ENCODE assay signal across 13 mouse cellular contexts in the genomic region with DNA sequence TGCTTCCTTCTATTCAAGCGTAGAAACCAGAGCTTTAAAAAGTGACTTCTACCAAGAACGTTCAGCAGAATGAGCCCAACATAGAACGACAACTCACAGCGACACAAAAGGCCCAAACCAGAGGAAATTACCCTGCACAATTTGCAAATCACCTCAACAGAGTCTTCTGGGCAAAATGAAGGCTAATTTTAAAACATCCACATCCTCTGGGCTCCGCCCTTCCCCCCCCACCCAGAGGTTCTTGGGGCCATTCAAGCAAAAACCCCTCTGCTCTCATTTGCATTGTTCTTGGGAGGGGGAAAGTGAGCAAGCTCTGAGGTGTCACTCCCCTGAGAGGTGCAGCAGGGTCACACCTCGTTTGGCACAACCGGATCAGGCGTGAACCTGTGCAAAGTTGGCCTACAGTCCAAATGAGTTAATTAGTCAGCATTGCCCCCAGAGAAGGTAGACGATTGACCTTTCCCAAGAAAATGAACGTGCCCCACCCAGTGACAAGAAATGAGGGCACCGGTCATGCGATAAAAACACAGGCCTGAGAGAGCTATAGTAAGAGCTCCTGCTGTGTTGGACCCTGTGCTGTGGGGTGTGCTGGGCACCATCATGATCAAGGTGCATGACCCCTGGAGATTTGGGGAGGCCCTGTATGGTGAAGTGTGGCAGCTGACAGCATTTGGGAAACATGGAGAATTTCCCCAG.
A peak's percentile ranks its signal among the peaks of the same experiment; 100 is the strongest.
DNase-seq lines count a peak whose midpoint lies in the region; ATAC-seq and TF ChIP-seq lines count a peak whose summit lies in the region.
"Had no signal": no experiment of that assay in that cellular context is flagged by ENCODE, and none has a peak within 500 bp of the region (broad histone marks: within the 10 kb centered on the region; RNA-seq: fewer than 3 reads in every experiment).

No protein-coding gene starts in this region.

- peak in 1 of 2 experiments; percentile 35 for DNase-seq in heart, adult 2 months
- no peak for DNase-seq in heart, adult 9 months (ENCODE audit: low spot score in 2 of 2)
- DNase-seq in midbrain, embryonic 10.5 days (ENCODE audit: low spot score): no peak
- no peak for DNase-seq in urinary bladder, adult 2 months (ENCODE audit: low spot score)
- no peak for DNase-seq in gastrocnemius, adult 2 months
- no peak for DNase-seq in layer of hippocampus, postnatal 36 days
- DNase-seq: cerebellum, adult 8-10 months; gastrocnemius, postnatal 36 days had no signal

- 65% methylated on average over 12 of the region's 12 CpGs for WGBS in heart, adult 2 months
- 70% methylated on average over 12 of the region's 12 CpGs for WGBS in midbrain, embryonic 10.5 days
- 59% methylated on average over 12 of the region's 12 CpGs for WGBS in midbrain, embryonic 15.5 days
- 20% methylated on average over 12 of the region's 12 CpGs for WGBS in liver, embryonic 16.5 days (ENCODE audit: insufficient replicate concordance)

- peaks cover 17% of the 10 kb centered on the region for H3K4me1 ChIP-seq in heart, adult 2 months (ENCODE audit: control insufficient read depth, insufficient read depth, low read length)
- H3K4me1 ChIP-seq in midbrain, embryonic 10.5 days: peaks cover 44% of the 10 kb centered on the region
- H3K4me1 ChIP-seq in midbrain, embryonic 15.5 days: peaks cover 3% of the 10 kb centered on the region; the same call in 1 of the 2 replicates
- H3K4me1 ChIP-seq in liver, embryonic 16.5 days (ENCODE audit: control insufficient read depth, low read depth, low read length): peaks cover 78% of the 10 kb centered on the region

- no peaks in the 10 kb centered on the region for H3K9me3 ChIP-seq in midbrain, embryonic 10.5 days (replicated peaks)
- no peaks in the 10 kb centered on the region for H3K9me3 ChIP-seq in midbrain, embryonic 15.5 days
- no peaks in the 10 kb centered on the region for H3K9me3 ChIP-seq in liver, embryonic 16.5 days (replicated peaks; ENCODE audit: control insufficient read depth, low read length)
- H3K9me3 ChIP-seq: embryonic facial prominence, embryonic 15.5 days; limb, embryonic 12.5 days; midbrain, embryonic 12.5 days had no signal

- H3K9ac ChIP-seq in heart, adult 2 months (ENCODE audit: low read depth, low read length): no peak overlapping the region
- no peak overlapping the region for H3K9ac ChIP-seq in midbrain, embryonic 15.5 days
- peak overlapping the region; percentile 70 for H3K9ac ChIP-seq in liver, embryonic 16.5 days (ENCODE audit: low read depth, low read length)
- H3K9ac ChIP-seq: embryonic facial prominence, embryonic 15.5 days; limb, embryonic 12.5 days; midbrain, embryonic 12.5 days had no signal

- H3K79me2 ChIP-seq in heart, adult 2 months (replicated peaks; ENCODE audit: control insufficient read depth, insufficient read depth, low read length): no peaks in the 10 kb centered on the region

- peaks cover 3% of the 10 kb centered on the region; the same call in 1 of the 2 replicates for H3K36me3 ChIP-seq in heart, adult 2 months (ENCODE audit: control insufficient read depth, insufficient read depth, low read length)
- no peaks in the 10 kb centered on the region for H3K36me3 ChIP-seq in midbrain, embryonic 10.5 days
- H3K36me3 ChIP-seq in midbrain, embryonic 15.5 days (replicated peaks): no peaks in the 10 kb centered on the region
- no peaks in the 10 kb centered on the region for H3K36me3 ChIP-seq in liver, embryonic 16.5 days (ENCODE audit: control insufficient read depth, insufficient read depth)
- H3K36me3 ChIP-seq: embryonic facial prominence, embryonic 15.5 days; limb, embryonic 12.5 days; midbrain, embryonic 12.5 days had no signal

- TF ChIP-seq POLR2A in heart, adult 2 months (IDR thresholded peaks at IDR 0.05; ENCODE audit: insufficient read depth, low read depth, low read length): no peak

- intact Hi-C loops in heart, adult 2 months (cut with DNase I): loop anchor here (5.0 kb wide), 2 partner anchors 32 to 72 kb away; no protein-coding TSS in a partner anchor
- intact Hi-C loops in gastrocnemius, adult 2 months (cut with DNase I): no loop called here

- ATAC-seq in midbrain, embryonic 15.5 days (replicated peaks): no peak
- ATAC-seq in liver, embryonic 16.5 days (ENCODE audit: low read depth): no peak

- no peak overlapping the region for H3K4me3 ChIP-seq in heart, adult 2 months
- H3K4me3 ChIP-seq in midbrain, embryonic 10.5 days: no peak overlapping the region
- no peak overlapping the region for H3K4me3 ChIP-seq in midbrain, embryonic 15.5 days
- H3K4me3 ChIP-seq in liver, embryonic 16.5 days (ENCODE audit: low read depth, low read length): peak overlapping the region; percentile 51
- no peak overlapping the region for H3K4me3 ChIP-seq in gastrocnemius, adult 2 months
- H3K4me3 ChIP-seq: embryonic facial prominence, embryonic 15.5 days; limb, embryonic 12.5 days; midbrain, embryonic 12.5 days had no signal

- no peak overlapping the region for H3K4me2 ChIP-seq in midbrain, embryonic 15.5 days
- H3K4me2 ChIP-seq in liver, embryonic 16.5 days (ENCODE audit: low read depth, low read length): peak overlapping the region; percentile 72
- H3K4me2 ChIP-seq: embryonic facial prominence, embryonic 15.5 days; limb, embryonic 12.5 days; midbrain, embryonic 12.5 days had no signal

- no peaks in the 10 kb centered on the region for H3K27me3 ChIP-seq in heart, adult 2 months (ENCODE audit: control insufficient read depth, insufficient read depth, low read length)
- peaks cover 3% of the 10 kb centered on the region; the same call in 1 of the 2 replicates for H3K27me3 ChIP-seq in midbrain, embryonic 10.5 days (ENCODE audit: low read depth, poor library complexity, severe bottlenecking)
- H3K27me3 ChIP-seq in midbrain, embryonic 15.5 days (replicated peaks): no peaks in the 10 kb centered on the region
- no peaks in the 10 kb centered on the region for H3K27me3 ChIP-seq in liver, embryonic 16.5 days (ENCODE audit: control insufficient read depth, insufficient read depth, low read depth, low read length)
- H3K27me3 ChIP-seq: embryonic facial prominence, embryonic 15.5 days; limb, embryonic 12.5 days; midbrain, embryonic 12.5 days had no signal

- TF ChIP-seq CTCF in heart, adult 2 months (IDR thresholded peaks at IDR 0.05): no peak
- TF ChIP-seq CTCF in gastrocnemius, adult 2 months (IDR thresholded peaks at IDR 0.05): no peak

- TF ChIP-seq EP300 in heart, adult 2 months (IDR thresholded peaks at IDR 0.05; ENCODE audit: insufficient read depth, low read depth, low read length): no peak

- peak overlapping the region; percentile 71 for H3K27ac ChIP-seq in heart, adult 2 months
- 0 out of 2 replicates have a peak overlapping the region, but pooled peaks have one; percentile 47 for H3K27ac ChIP-seq in midbrain, embryonic 10.5 days (replicated peaks)
- no peak overlapping the region for H3K27ac ChIP-seq in midbrain, embryonic 15.5 days
- peak overlapping the region; percentile 99 for H3K27ac ChIP-seq in liver, embryonic 16.5 days (ENCODE audit: low read length)
- no peak overlapping the region for H3K27ac ChIP-seq in gastrocnemius, adult 2 months
- H3K27ac ChIP-seq: embryonic facial prominence, embryonic 15.5 days; limb, embryonic 12.5 days; midbrain, embryonic 12.5 days had no signal

Comparison
In these comparisons a context has a peak if more than half of its experiments do, and no peak if none do; other contexts are left out.
1. H3K27ac ChIP-seq: peak in heart, adult 2 months (single experiment), midbrain, embryonic 10.5 days (single experiment) and liver, embryonic 16.5 days (single experiment); none in midbrain, embryonic 15.5 days (single experiment) and gastrocnemius, adult 2 months (single experiment).